Mouse (Mus musculus): ENCODE measurements around the gene Gm13691.

DNA sequence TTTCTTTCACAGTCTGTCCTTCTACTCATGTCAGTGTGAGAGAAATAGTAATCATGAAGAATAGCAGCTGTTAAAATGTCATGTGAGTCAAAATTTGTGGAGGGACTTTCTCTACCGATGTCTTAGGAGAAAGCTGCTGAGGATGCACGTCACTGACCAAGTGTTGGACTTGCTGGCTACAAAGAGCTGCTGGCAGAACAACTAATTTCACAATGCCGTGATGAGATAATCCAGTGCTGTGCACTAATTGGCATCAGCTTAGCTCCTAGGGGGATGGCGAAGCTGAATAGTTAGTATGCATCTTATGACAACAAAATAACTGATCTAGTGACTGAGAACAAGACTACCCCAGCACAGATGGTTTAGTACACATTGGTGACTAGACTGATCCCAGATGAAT, 34.9 kb downstream of the Gm13691 start:
- TF ChIP-seq POLR2A (IDR thresholded peaks at IDR 0.05; ENCODE audit: borderline replicate concordance, low read depth, low read length) (no peak), CTCF (IDR thresholded peaks at IDR 0.05; ENCODE audit: low read depth, low read length) (no peak)
